11 mouse cellular contexts compared by ENCODE assay signal in genomic region chr17:84030699-84031098, GRCm38 (mm10).
DNase-seq lines count a peak whose midpoint lies in the region; ATAC-seq and TF ChIP-seq lines count a peak whose summit lies in the region.
"Had no signal": no experiment of that assay in that cellular context is flagged by ENCODE, and none has a peak within 500 bp of the region (broad histone marks: within the 10 kb centered on the region; RNA-seq: fewer than 3 reads in every experiment).

No protein-coding gene starts in this region.

- no peaks in the 10 kb centered on the region for H3K79me2 ChIP-seq in heart, adult 2 months (replicated peaks; ENCODE audit: control insufficient read depth, insufficient read depth, low read length)

- H3K9ac ChIP-seq in heart, adult 2 months (ENCODE audit: low read depth, low read length): no peak overlapping the region
- H3K9ac ChIP-seq in intestine, embryonic 16.5 days (ENCODE audit: low read depth, low read length): no peak overlapping the region

- no peak overlapping the region for H3K27ac ChIP-seq in heart, adult 2 months
- H3K27ac ChIP-seq in intestine, embryonic 16.5 days (ENCODE audit: low read length): peak overlapping the region; percentile 58

- TF ChIP-seq POLR2A in heart, adult 2 months (IDR thresholded peaks at IDR 0.05; ENCODE audit: insufficient read depth, low read depth, low read length): no peak

- H3K9me3 ChIP-seq in intestine, embryonic 16.5 days (ENCODE audit: control insufficient read depth, low read length): no peaks in the 10 kb centered on the region

- H3K36me3 ChIP-seq in heart, adult 2 months (ENCODE audit: control insufficient read depth, insufficient read depth, low read length): no peaks in the 10 kb centered on the region
- no peaks in the 10 kb centered on the region for H3K36me3 ChIP-seq in intestine, embryonic 16.5 days (ENCODE audit: control insufficient read depth, insufficient read depth, low read length)

- no peak for ATAC-seq in intestine, embryonic 16.5 days
- no peak for ATAC-seq in granulocyte monocyte progenitor cell, adult 5-6 weeks (replicated peaks; ENCODE audit: poor library complexity, severe bottlenecking)

- H3K4me1 ChIP-seq in heart, adult 2 months (ENCODE audit: control insufficient read depth, insufficient read depth, low read length): peaks cover 6% of the 10 kb centered on the region
- peaks cover 48% of the 10 kb centered on the region for H3K4me1 ChIP-seq in intestine, embryonic 16.5 days (ENCODE audit: control insufficient read depth, insufficient read depth, low read length)

- no peak for DNase-seq in heart, adult 2 months
- DNase-seq in heart, adult 11 months: no peak
- DNase-seq in 3T3-L1 (ENCODE audit: low read depth, low spot score) (peak; percentile 44), NIH3T3 (ENCODE audit: low read depth) (peak; percentile 48)
- DNase-seq in left cerebral cortex, adult 11 months (ENCODE audit: low spot score): no peak
- DNase-seq in thymus, postnatal 0 days (ENCODE audit: low spot score): no peak
- DNase-seq: adrenal gland, adult 8-10 months; cerebellum, adult 9-10 months; right cerebral cortex, adult 18-20 months had no signal

- TF ChIP-seq CTCF in heart, adult 2 months (IDR thresholded peaks at IDR 0.05): peak; percentile 55

- intact Hi-C loops in heart, adult 2 months (cut with DNase I): no loop called here

- no peaks in the 10 kb centered on the region for H3K27me3 ChIP-seq in heart, adult 2 months (ENCODE audit: control insufficient read depth, insufficient read depth, low read length)
- no peaks in the 10 kb centered on the region for H3K27me3 ChIP-seq in intestine, embryonic 16.5 days (replicated peaks; ENCODE audit: control insufficient read depth, insufficient read depth, low read length)

- TF ChIP-seq EP300 in heart, adult 2 months (IDR thresholded peaks at IDR 0.05; ENCODE audit: insufficient read depth, low read depth, low read length): no peak

- 81% methylated on average over 5 of the region's 5 CpGs for WGBS in heart, adult 2 months
- 79% methylated on average over 5 of the region's 5 CpGs for WGBS in intestine, embryonic 16.5 days

- no peak overlapping the region for H3K4me2 ChIP-seq in intestine, embryonic 16.5 days (ENCODE audit: low read depth, low read length)

- no peak overlapping the region for H3K4me3 ChIP-seq in heart, adult 2 months
- H3K4me3 ChIP-seq in intestine, embryonic 16.5 days (ENCODE audit: low read length): no peak overlapping the region

Comparison
In these comparisons a context has a peak if more than half of its experiments do, and no peak if none do; other contexts are left out.
1. DNase-seq: peak in 3T3-L1 (single experiment) and NIH3T3 (single experiment); none in heart, adult 2 months (0 of 2), heart, adult 11 months (single experiment), left cerebral cortex, adult 11 months (single experiment) and thymus, postnatal 0 days (single experiment).